Mouse (Mus musculus) liver, embryonic 16.5 days (tissue): ENCODE measurements around the gene Prrc2b. TPM values are rescaled to one million over a fixed set of nuclear protein-coding genes. Genes with fewer than 3 reads are reported as not detected.

Source experiments
- ATAC-seq: fragments of 200-750 bp; cut with Nextera tagmentation; 2 replicates; pipeline ENCODE4 v1.8.0; 2017; ENCODE audit warnings: low read depth, mild to moderate bottlenecking, moderate number of reproducible peaks, moderate library complexity
- H3K27ac ChIP-seq: fragments of 300-500 bp; sonication (generic); 2 replicates; pipeline ENCODE4 v1.5.1; 2014; ENCODE audit warnings: mild to moderate bottlenecking, low read length
- H3K27me3 ChIP-seq: fragments of 300-500 bp; sonication (generic); 2 replicates; pipeline ENCODE4 v1.6.1; 2014; ENCODE audit warnings: low read depth, low read length, mixed read lengths; ENCODE audit not compliant: control insufficient read depth, insufficient read depth
- H3K36me3 ChIP-seq: fragments of 300-500 bp; sonication (generic); 2 replicates; pipeline ENCODE4 v1.6.1; 2014; ENCODE audit warnings: mild to moderate bottlenecking; ENCODE audit not compliant: control insufficient read depth, insufficient read depth
- H3K4me1 ChIP-seq: fragments of 300-500 bp; sonication (generic); 2 replicates; pipeline ENCODE4 v1.6.1; 2014; ENCODE audit warnings: low read depth, low read length, mixed read lengths; ENCODE audit not compliant: control insufficient read depth
- H3K4me2 ChIP-seq: fragments of 300-500 bp; sonication (generic); 2 replicates; pipeline ENCODE4 v1.6.1; 2014; ENCODE audit warnings: low read depth, low read length, mixed read lengths
- H3K4me3 ChIP-seq: fragments of 300-500 bp; sonication (generic); 2 replicates; pipeline ENCODE4 v1.5.1; 2014; ENCODE audit warnings: low read depth, mild to moderate bottlenecking, low read length
- H3K9ac ChIP-seq: fragments of 300-500 bp; sonication (generic); 2 replicates; pipeline ENCODE4 v1.6.1; 2014; ENCODE audit warnings: low read depth, low read length
- H3K9me3 ChIP-seq: fragments of 300-500 bp; sonication (generic); replicated peaks from 2 replicates; pipeline ENCODE4 v1.6.1; 2016; ENCODE audit warnings: low read length; ENCODE audit not compliant: control insufficient read depth
- WGBS: fragments of 180-500 bp; shearing (Covaris S2); extraction: QIAGEN DNeasy Blood & Tissue Kit; methylation state at CpG from one replicate; pipeline ENCODE4 v1.1.7; 2014; ENCODE audit not compliant: insufficient replicate concordance; 5-methylcytosine and 5-hydroxymethylcytosine counted together
- polyA plus RNA-seq: library from polyadenylated mRNA; unstranded; fragments of >200 nt; fragmentation: Nextera tagmentation; extraction: Ambion mirVana; gene quantifications from 2 replicates; pipeline ENCODE4 v1.2.1, GENCODE M21; 2015

The Prrc2b gene
- polyA plus RNA-seq, 1 experiment from 2014 or later, result 4.7 TPM

GRCm38 (mm10) chr2:32171658-32172433 lies 21.0 kb downstream of the Prrc2b start:
- Histone ChIP-seq H3K9ac (no peak overlapping the region), H3K9me3 (no peaks in the 10 kb centered on the region), H3K27me3 (no peaks in the 10 kb centered on the region), H3K27ac (no peak overlapping the region), H3K4me3 (no peak overlapping the region), H3K36me3 (no peaks in the 10 kb centered on the region), H3K4me1 (peaks cover 33% of the 10 kb centered on the region), H3K4me2 (no peak overlapping the region)
- WGBS, result 82% methylated on average over 14 of the region's 14 CpGs
- no peak for ATAC-seq

GRCm38 (mm10) chr2:32174170-32174741 lies 23.4 kb downstream of the Prrc2b start:
- H3K27ac ChIP-seq, result no peak overlapping the region
- no peak overlapping the region for H3K4me2 ChIP-seq
- 56% methylated on average over 13 of the region's 13 CpGs for WGBS
- peak; percentile 68 for ATAC-seq
- H3K9ac ChIP-seq, result no peak overlapping the region
- peaks cover 24% of the 10 kb centered on the region for H3K4me1 ChIP-seq
- no peaks in the 10 kb centered on the region for H3K27me3 ChIP-seq
- no peaks in the 10 kb centered on the region for H3K36me3 ChIP-seq
- H3K4me3 ChIP-seq, result no peak overlapping the region
- no peaks in the 10 kb centered on the region for H3K9me3 ChIP-seq

GRCm38 (mm10) chr2:32175051-32175466 lies 24.2 kb downstream of the Prrc2b start:
- Histone ChIP-seq H3K4me1 (peaks cover 24% of the 10 kb centered on the region), H3K27ac (no peak overlapping the region), H3K4me2 (no peak overlapping the region), H3K36me3 (no peaks in the 10 kb centered on the region), H3K9ac (no peak overlapping the region), H3K4me3 (no peak overlapping the region), H3K9me3 (no peaks in the 10 kb centered on the region), H3K27me3 (no peaks in the 10 kb centered on the region)
- ATAC-seq, result no peak
- WGBS, result 60% methylated on average over 7 of the region's 7 CpGs

GRCm38 (mm10) chr2:32175508-32175907 lies 24.6 kb downstream of the Prrc2b start:
- 92% methylated on average over 6 of the region's 6 CpGs for WGBS
- H3K4me1 ChIP-seq, result peaks cover 24% of the 10 kb centered on the region
- H3K9ac ChIP-seq, result no peak overlapping the region

GRCm38 (mm10) chr2:32176848-32177247 lies 26.0 kb downstream of the Prrc2b start:
- Histone ChIP-seq H3K27me3 (no peaks in the 10 kb centered on the region), H3K27ac (no peak overlapping the region), H3K9ac (no peak overlapping the region), H3K4me1 (peaks cover 24% of the 10 kb centered on the region), H3K9me3 (no peaks in the 10 kb centered on the region), H3K4me3 (no peak overlapping the region), H3K36me3 (no peaks in the 10 kb centered on the region), H3K4me2 (no peak overlapping the region)
- WGBS, result 39% methylated on average over 3 of the region's 3 CpGs
- ATAC-seq, result no peak

More at GRCm38 (mm10) chr2:32175508-32175907, 24.6 kb downstream of the Prrc2b start:
- no peak overlapping the region for H3K4me3 ChIP-seq
- H3K9me3 ChIP-seq, result no peaks in the 10 kb centered on the region
- H3K27me3 ChIP-seq, result no peaks in the 10 kb centered on the region
- no peaks in the 10 kb centered on the region for H3K36me3 ChIP-seq
- H3K4me2 ChIP-seq, result no peak overlapping the region
- H3K27ac ChIP-seq, result no peak overlapping the region
- no peak for ATAC-seq

- no peak for ATAC-seq
- H3K36me3 ChIP-seq, result no peaks in the 10 kb centered on the region
- H3K9me3 ChIP-seq, result no peaks in the 10 kb centered on the region
- 74% methylated on average over 11 of the region's 11 CpGs for WGBS
- no peak overlapping the region for H3K4me2 ChIP-seq
- H3K9ac ChIP-seq, result no peak overlapping the region
- peaks cover 24% of the 10 kb centered on the region for H3K4me1 ChIP-seq
- H3K27ac ChIP-seq, result no peak overlapping the region
- no peaks in the 10 kb centered on the region for H3K27me3 ChIP-seq
- H3K4me3 ChIP-seq, result no peak overlapping the region
Observed at GRCm38 (mm10) chr2:32177397-32178060, 26.6 kb downstream of the Prrc2b start.

GRCm38 (mm10) chr2:32179363-32179762 lies 28.5 kb downstream of the Prrc2b start:
- Histone ChIP-seq H3K4me2 (no peak overlapping the region), H3K4me1 (peaks cover 18% of the 10 kb centered on the region), H3K27me3 (no peaks in the 10 kb centered on the region), H3K9ac (no peak overlapping the region), H3K27ac (no peak overlapping the region), H3K4me3 (no peak overlapping the region), H3K9me3 (no peaks in the 10 kb centered on the region), H3K36me3 (no peaks in the 10 kb centered on the region; the same call in 1 of the 2 replicates)
- ATAC-seq, result no peak
- WGBS, result 76% methylated on average over 6 of the region's 6 CpGs

- no peak overlapping the region for H3K9ac ChIP-seq
- H3K27me3 ChIP-seq, result no peaks in the 10 kb centered on the region
- H3K9me3 ChIP-seq, result no peaks in the 10 kb centered on the region
- WGBS, result 87% methylated on average over 12 of the region's 12 CpGs
- no peak overlapping the region for H3K4me3 ChIP-seq
- no peak for ATAC-seq
- H3K27ac ChIP-seq, result no peak overlapping the region
- no peak overlapping the region for H3K4me2 ChIP-seq
- peaks cover 10% of the 10 kb centered on the region for H3K4me1 ChIP-seq
- H3K36me3 ChIP-seq, result no peaks in the 10 kb centered on the region; the same call in 1 of the 2 replicates
Observed at GRCm38 (mm10) chr2:32180127-32180526, 29.2 kb downstream of the Prrc2b start.

GRCm38 (mm10) chr2:32181364-32181763 lies 30.5 kb downstream of the Prrc2b start:
- Histone ChIP-seq H3K36me3 (no peaks in the 10 kb centered on the region; the same call in none of the 2 replicates), H3K9ac (no peak overlapping the region), H3K9me3 (no peaks in the 10 kb centered on the region), H3K27me3 (no peaks in the 10 kb centered on the region), H3K4me2 (no peak overlapping the region), H3K27ac (no peak overlapping the region), H3K4me3 (no peak overlapping the region), H3K4me1 (peaks cover 7% of the 10 kb centered on the region)
- no peak for ATAC-seq
- WGBS, result 86% methylated on average over 5 of the region's 5 CpGs
